Mouse (Mus musculus) thymus, adult 2 months (tissue): Measurements from ENCODE around the gene Gm28729.

Experiments
- CTCF ChIP-seq: fragments of 200-500 bp; IDR thresholded peaks from 2 replicates; pipeline ENCODE4 v1.5.1; 2012; ENCODE audit warnings: mild to moderate bottlenecking, control low read depth, low read length, moderate library complexity, borderline replicate concordance; ENCODE audit not compliant: control insufficient read depth, poor library complexity, insufficient read depth; ENCODE audit errors: extremely low read depth
- POLR2A ChIP-seq: fragments of 200-500 bp; IDR thresholded peaks from 2 replicates; pipeline ENCODE4 v1.6.1; 2012; ENCODE audit warnings: mild to moderate bottlenecking, low read length, control low read depth, moderate library complexity; ENCODE audit not compliant: control insufficient read depth, poor library complexity, insufficient read depth; ENCODE audit errors: extremely low read depth

DNA sequence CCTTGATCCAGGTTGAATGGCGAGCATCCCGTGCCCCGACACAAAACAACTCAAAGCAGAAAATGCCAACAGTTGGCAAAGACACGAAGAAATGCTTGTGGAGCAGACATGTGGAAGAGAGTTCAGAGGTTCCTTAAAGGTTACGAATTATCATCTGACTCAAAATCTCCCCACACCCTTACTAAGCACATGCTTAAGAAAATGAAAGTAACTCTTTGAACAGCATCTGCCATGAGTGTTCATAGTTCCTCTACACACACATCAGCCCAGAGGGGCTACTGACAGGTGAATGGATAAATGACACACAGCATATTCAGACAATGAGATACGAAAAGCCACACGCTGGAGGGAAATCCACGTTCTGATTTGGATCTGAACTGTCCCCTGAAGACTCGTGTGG is 75.5 kb downstream of the Gm28729 start:
- TF ChIP-seq POLR2A (no peak), CTCF (no peak)
